Mouse (Mus musculus): ENCODE measurements around the gene Vasn. TPM values are rescaled to one million over a fixed set of nuclear protein-coding genes. Genes with fewer than 3 reads are reported as not detected.

The Vasn gene
- polyA plus RNA-seq, 3 experiments from 2014 or later = 0.78 to 1.6 (median 0.84) TPM

DNA sequence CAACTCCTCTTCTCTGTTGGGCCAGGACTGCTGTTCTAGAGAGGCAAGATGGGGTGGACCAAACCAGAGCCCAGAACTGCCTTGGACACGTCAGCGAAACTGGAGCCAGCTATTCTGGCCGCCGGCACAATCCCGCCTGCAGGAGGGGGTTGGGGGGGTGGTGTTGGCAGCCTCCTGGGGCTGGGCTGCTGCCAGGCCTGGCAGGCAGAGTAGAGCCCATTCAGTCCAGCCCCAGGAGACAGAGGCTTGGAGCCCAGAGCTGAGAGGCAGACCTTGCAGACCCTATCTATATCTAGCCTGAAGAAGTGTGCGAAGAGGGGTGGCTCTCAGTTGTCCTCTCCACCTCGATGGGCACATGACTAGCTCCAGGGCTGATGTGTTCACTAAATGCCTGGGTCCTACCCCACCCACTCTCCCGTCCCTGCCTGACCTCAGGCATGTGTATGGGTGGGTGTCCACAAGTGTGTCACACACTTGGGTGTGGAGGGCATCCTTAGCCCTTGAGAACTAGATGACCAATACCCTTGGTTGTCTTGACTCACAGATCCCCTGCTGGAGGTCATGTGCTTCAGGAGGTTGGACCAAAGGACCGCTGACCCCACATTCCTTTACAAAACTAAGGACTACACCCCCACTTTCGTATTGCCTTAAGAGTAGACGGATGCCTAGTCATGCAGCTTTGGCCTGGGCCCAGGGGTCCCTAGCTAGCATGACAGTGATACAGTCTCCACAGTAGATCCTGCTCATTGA lies 4.1 kb downstream of the Vasn start:
- no peak for ATAC-seq

DNA sequence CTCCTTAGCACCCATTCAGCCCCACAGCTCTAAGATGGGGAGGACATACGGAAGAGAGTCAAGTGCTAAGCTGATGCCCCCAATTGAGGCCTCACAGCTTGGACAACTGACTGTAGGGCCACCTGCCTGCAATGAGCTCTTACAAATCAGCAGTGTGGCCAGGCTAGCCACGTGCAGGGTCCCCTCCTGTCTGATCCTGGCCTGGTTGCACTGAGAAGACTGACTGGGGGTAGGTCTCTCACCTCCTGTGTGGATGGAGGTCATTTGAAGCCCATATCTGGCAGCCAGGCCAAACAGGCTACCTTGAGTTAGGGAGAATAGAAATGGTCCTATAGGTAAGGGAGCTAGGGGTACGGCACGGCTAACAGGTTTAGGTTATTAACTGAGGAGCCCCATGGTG lies 6.1 kb downstream of the Vasn start:
- no peak for ATAC-seq

DNA sequence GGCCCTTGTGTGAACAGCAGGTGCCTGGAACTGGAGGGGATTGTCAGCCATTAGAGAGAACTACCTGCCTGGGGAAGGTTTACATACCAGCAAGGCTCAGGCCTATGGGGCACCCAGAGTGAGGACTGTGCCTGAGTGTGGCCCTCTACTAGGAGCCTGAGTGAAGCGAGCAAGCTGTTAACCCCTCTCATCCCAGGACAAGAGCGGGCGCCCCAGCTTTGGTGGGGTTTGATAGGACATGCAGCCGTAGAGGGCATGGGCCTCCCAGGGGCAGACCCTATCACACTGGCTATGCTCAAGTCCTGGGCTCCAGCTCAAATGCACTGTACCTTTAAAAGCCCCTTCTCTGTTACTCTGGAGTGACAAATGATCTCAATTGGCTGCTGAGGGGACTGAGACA lies 7.1 kb downstream of the Vasn start:
- ATAC-seq = no peak

DNA sequence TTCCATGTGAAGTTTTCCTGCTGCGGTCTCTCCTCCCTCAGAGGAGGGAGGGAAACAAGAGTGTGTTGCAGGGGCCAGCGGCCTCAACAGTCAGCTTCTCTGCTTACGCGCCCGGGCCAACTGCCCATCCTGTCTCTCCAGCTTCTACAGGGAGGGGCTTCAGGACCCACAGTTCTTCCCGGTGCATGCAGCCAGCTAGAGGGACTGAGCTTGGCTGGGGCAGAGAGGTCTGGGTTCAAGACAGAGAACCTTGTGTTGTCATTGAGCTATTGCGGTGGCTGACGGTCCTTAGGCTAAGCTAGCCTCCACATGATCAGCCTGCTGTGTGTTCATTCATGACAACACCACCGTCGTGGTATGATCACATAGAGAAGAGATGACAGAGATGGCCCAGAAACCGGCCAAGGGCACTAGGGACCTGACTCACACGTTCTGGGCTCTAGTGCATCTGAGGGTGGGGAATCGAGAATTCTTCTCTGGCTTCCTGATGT lies 8.0 kb downstream of the Vasn start:
- no peak for ATAC-seq

DNA sequence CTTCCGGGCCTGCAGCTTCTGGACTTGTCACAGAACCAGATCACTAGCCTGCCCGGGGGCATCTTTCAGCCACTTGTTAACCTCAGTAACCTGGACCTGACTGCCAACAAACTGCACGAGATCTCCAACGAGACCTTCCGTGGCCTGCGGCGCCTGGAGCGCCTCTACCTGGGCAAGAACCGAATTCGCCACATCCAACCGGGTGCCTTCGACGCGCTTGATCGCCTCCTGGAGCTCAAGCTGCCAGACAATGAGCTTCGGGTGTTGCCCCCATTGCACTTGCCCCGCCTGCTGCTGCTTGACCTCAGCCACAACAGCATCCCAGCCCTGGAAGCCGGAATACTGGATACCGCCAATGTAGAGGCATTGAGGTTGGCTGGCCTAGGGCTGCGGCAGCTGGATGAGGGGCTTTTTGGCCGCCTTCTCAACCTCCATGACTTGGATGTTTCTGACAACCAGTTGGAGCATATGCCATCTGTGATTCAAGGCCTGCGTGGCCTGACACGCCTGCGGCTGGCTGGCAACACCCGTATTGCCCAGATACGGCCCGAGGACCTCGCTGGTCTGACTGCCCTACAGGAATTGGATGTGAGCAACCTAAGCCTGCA lies 8.8 kb downstream of the Vasn start:
- no peak for ATAC-seq

DNA sequence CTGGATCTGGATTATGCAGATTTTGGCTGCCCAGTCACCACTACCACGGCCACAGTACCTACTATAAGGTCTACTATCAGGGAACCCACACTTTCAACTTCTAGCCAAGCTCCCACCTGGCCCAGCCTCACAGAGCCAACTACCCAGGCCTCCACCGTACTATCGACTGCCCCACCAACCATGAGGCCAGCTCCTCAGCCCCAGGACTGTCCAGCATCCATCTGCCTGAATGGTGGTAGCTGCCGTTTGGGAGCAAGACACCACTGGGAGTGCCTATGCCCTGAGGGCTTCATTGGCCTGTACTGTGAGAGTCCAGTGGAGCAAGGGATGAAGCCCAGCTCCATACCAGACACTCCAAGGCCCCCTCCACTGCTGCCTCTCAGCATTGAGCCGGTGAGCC lies 9.5 kb downstream of the Vasn start:
- no peak for ATAC-seq

DNA sequence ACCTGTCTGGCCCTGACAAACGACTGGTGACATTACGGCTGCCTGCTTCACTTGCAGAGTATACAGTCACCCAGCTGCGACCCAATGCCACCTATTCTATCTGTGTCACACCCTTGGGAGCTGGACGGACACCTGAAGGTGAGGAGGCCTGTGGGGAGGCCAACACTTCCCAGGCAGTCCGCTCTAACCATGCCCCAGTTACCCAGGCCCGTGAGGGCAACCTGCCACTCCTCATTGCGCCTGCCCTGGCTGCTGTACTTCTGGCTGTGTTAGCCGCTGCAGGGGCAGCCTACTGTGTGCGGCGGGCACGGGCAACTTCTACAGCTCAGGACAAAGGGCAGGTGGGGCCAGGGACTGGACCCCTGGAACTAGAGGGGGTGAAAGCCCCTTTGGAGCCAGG lies 10.0 kb downstream of the Vasn start:
- no peak for ATAC-seq

DNA sequence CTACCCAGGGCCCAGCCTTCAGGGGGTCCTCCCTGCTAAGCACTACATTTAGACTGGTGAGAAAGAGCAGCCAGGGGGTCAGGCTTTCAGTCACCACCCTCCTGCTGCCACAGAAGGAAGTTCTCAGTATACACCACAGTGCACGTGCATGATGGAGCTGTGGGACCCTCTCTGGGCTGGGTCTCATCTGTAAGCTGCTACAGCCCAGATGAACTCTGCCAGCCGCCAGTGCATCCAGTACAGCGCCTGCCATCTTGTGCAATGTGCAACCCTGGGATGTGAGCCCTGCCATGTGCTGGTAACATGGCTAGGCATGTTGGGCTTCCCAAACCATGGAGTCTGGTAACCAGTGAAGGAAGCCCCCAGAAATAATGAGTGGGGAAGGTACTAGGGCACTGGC lies 10.4 kb downstream of the Vasn start:
- ATAC-seq = no peak

DNA sequence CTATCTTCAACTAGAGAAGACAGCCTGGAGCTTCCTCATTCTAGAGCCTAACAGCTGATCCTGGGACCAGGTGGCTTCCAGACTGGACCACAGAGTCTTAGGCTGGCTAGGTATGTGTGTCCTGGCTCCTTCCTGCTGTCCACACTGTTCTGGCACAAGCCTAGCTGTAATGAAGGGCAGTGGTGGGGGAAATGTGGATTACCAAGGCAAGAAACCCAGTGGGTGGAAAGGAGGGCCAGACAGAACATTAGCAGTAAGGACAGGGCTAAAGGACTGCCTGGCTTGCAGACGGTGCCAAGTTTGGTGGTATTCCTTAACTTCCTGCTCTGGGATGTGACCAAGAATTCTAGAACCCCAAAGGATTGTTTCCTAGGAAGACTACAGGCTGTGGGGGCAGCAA lies 11.3 kb downstream of the Vasn start:
- no peak for ATAC-seq

DNA sequence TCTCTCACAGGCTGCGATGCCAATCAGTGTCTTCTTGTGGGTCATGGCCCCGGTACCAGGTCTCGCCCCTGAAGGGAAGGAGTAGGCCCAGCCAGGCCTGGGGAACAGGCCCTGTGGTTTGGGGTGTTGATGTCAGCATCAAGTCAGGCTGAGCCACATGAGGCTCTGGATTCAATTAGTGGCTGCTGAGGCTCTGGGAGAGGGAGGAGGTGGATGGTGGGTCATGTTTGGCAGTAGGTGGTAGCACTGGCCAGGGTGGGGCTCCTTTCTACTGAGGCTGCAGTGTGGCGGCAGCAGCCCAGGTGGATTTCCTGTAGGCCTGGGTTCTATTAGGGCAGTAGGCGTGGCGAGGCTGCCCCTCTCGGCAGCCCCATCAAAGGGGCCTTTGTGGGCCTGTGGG lies 11.9 kb downstream of the Vasn start:
- ATAC-seq = no peak

DNA sequence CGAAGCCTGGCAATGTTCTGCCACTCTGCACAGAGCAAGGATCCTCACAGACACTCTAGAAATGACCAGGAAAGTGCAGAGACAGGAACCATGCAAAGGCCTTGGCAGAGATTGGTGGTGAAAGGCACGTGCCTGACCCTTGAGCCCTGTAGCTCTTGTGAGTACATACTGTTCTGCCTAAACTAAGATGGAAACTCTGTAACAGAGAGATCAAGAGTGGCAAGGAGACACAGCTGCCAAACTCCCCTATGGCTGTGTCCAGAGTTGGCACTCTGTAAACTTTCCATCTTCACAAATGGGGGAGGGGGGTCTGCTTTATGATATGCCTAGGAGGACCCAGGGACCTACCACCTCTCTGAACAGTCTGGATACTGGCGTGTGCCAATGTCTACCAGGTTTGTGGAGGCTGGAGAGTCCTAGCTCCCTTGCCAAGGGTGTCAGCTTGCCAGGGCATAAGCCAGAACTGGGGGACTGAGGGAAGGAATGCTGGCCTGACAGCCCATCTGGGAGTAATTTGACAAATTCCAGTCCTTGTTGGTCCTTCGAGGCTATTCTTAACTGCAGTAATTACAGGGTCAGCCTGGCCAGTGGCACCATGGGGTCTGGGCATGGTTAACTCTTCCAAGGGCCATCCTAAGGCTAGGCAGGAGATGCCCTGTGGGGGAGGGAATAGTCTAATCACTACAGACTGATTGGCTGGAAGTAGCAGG lies 13.1 kb downstream of the Vasn start:
- ATAC-seq = no peak

DNA sequence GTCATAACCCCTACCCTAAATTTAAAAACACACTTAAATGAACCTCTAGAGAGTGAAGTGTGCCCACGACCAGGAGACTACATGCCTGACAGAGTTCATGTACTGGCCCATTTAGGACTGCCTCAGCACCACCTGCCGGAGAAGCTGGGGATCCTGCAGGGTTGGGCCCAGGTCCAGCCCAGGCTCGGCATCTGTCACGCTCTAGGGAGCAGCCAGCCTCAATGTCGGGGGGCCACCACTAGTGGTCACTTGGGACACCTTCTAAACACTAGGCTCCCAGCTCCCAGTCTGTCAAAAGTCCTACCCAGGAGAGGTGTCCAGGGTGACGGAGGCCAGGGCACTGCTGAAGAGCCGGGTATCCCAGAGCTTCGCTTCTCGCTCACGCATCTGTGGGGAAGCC lies 15.0 kb downstream of the Vasn start:
- no peak for ATAC-seq

DNA sequence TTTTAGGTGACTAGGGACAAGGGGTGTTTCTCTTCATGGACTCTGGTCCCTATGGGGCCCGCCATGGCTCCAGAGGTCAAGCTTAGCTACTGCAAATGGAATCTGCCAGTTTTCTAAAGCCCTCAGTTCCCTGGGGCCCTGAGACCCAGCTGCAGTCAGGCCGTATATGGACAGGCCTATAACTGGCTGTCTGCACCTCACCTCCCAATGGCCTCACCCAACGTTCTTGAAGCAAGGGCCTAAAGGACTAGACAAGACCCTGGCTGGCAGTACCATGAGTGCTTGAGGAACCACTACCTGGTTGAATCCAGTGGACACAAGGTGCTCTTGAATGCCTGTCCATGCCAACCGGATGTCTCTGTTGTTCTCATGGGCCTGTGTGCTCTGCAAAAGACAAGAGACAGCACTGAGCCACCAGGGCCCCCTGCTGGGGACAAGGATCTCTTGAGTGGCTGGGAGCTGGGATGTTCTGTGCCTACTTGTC lies 15.6 kb downstream of the Vasn start:
- ATAC-seq = no peak

DNA sequence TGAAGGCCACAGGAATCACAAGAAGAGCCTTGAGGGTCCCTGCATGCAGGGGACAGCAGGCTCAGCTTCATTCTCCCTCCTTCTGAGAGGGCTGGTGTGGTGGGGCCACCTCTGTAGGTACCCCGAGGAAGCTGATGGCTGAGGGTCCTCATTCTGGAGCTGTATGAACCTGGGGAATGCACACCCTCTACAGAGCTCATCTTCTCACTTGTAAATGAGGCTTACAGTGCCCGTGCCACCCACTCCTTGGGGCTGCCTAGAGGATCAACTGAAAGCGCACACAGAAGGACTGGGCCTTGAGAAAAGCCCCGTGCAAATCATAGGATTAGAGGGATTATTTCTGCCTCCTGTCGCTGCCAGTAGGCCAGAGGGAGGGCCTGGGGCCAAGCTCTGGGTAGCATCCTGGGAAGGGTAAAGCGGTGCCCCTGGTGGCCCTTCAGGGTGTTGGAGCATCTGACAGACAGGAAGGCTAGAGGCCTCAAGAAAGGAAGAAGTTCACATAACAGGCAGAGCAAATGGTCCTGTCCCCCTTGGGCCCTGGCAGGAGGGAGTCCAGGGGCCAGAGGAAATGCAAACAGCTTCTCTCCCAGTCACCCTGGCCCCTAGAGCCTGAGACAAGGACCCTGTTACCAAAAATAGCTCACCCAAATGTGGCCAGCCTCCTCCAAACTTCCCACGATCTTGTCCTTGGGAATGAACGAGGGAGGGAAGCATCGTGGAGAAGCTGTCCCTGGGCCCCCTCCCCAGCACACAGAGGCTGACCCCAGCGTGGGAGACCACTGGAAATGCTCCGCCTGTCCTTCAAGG lies 16.2 kb downstream of the Vasn start:
- no peak for ATAC-seq

DNA sequence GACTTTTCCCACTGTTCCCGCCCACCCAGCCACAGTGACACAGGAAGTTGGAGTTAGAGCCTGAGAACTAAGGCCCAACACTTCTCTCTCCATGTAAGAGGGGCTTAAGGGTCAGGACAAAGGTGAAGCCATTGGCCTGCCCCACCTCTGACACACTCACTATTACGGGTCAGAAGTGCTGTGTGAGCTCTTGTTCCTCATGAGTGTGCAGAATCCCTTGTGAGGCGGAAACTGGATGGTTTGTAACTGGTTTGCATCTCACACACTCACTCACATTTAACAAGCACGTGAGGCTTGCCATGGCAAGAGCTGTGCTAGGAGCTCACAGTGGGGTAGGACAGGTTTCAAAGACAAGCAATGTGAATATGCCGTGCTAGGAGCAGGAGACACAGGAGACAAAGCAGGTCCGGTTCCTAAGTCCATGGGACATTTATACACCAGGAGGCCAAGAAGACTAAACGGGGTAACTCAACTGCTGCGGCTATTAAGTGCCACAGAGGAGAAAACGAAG lies 16.9 kb downstream of the Vasn start:
- no peak for ATAC-seq

DNA sequence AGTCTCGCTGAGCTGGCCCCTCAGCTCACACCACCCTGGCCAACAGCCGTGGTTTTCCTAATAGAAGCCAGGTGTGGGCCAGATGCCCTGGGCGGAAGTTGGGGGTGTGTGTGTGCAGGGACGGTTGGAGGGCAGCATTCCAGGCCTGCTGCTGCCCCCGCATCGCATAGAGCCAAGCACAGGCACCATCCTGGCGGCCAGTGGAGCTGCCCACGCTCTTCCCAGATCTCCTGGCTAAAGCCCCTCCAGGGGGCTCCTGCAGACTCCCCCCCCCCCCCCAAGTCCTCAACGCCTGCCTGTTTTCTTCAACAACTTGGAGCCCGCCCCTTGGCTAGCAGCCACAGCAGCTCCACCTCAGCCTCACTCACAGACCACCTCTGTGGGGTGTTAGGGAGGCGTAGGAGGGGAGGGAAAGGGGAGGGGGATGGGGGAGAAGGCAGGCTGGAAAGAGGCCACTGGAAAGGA lies 19.1 kb downstream of the Vasn start:
- ATAC-seq = no peak

DNA sequence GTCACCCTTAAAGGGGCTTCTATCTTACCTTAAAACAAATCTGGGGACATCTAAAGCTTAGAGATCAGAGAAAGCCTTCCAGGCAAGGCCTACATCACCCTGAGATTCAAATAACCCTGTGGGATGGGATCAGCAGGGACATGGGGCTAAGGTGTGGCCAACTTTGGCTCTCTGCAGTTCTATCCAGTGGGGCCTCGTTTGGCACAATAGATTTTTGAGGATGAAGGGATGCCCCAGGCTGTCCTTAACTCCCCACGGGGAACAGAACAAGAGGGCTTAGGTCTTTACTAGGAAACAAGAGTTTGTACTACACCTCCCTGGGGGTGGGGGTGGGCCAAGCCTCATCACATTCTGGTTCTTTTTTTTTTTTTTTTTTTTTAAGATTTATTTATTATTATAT lies 19.6 kb downstream of the Vasn start:
- no peak for ATAC-seq

DNA sequence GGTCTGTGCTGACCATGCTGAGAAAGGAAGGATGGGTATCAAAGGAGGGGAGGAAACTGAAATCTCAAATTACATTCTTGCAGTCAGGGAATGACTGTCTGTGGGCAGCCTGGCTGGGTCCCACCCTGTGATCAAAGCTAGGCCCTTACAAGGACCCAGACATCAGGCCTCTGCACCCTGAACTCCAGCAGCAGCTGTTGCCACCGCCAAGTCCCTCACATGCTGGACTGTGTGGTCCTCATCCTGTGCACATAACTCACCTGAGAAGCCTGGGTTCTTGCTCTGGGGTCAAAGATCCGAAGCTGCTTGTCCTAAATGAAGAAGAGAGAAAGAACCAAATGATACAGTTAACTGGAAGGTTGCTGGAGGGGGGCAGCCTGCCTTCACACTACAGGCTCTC lies 21.9 kb downstream of the Vasn start:
- ATAC-seq = no peak

DNA sequence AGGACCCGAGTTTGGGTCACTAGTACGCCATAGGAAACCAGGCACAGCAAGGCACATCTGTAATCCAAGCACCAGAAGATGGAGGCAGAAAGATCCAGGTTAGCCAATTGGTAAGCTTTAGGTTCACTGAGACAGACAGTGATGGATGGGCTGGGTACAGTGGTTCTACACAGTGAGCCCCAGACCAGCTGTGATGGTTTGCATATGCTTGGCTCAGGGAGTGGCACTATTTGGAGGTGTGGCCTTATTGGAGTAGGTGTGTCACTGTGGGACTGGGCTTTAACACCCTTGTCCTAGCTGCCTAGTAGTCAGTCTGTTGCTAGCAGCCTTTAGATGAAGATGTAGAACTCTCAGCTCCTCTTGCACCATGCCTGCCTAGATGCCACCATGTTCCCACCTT lies 24.1 kb downstream of the Vasn start:
- no peak for ATAC-seq

DNA sequence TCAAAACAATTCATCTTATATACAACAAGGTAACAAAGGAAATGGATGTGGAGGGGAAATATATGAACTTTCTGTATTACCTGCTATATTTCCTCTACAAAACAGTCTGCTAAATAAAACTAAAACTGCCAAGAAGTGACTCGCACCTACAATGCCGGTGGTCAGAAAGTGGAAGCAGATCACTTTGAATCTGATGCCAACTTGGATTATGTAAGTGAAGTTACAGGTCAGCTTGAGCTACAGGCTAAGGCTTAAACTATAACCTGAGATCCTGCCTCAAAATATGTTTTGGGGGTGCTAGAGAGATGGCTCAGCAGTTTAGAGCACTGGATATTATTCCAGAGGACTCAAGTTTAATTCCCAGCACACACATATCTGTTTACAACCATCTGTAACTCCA lies 26.0 kb downstream of the Vasn start:
- ATAC-seq = no peak

DNA sequence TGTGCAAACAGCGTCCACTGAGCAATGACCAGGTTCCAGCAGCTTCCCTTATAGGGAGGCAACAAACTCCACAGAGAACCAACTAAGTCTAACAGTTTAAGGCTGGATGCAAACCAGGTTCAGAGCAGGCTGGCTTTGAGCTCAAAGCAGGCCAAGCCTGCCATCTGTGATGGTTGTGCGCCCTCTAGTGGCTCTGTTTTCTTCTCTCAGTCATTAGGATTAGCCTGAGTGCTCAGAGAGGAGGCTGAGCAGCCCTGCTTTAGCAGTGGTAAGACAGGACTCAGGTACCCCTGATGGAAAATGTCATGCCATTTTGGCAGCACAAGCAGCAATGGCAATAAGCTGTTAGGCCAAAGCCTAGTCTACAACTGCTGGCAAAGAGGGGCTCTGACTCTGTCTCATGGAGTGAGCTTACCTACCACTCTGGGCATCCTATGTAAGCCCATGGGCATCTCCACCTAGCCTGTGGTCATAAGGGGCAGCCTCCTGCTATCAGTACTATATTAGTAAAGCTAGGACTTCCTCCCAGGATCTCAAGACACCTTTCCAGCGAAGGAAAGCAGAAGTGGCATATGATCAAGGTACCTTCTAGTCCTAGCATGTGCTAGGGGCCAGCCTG lies 27.6 kb downstream of the Vasn start:
- peak; percentile 91 for ATAC-seq

DNA sequence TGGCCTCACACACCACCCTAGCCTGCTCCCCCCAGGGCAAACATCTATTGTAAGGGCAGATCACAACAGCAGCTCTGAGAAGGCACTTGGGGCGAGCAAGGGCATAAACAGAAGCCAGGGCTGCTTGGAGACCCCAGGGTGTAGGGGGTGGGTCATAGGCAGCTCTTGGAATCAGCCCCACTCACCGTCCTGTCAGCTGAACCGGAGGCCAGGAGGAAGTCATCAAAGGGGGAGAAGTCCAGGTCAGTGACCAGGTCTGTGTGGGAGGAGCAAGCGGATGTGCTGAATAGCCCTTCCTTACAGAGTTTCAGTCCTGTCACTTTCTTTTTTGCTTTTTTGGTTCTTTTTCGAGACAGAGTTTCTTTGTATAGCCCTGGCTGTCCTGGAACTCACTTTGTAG lies 30.6 kb downstream of the Vasn start:
- no peak for ATAC-seq

Data from inflammation-experienced regulatory T-cells, adult 6 months (primary cell).